Mouse (Mus musculus): ENCODE results near the gene Cd207. TPM values are rescaled to one million over a fixed set of nuclear protein-coding genes. Genes with fewer than 3 reads are reported as not detected.

The Cd207 gene
- polyA plus RNA-seq, 1 experiment from 2014 or later, result not detected

Other genes starting within 250 kb of the Cd207 start
- gene Tet3, start 218.8 kb downstream of the Cd207 start, polyA plus RNA-seq (2016; fragmentation: Nextera tagmentation; extraction: Ambion mirVana), result 40.1 and 42.7 TPM in 2 replicates
- 58.0 and 69.5 TPM in 2 replicates for gene Dguok, start 170.9 kb downstream of the Cd207 start, polyA plus RNA-seq (2016; fragmentation: Nextera tagmentation; extraction: Ambion mirVana)
- gene Actg2, start 141.6 kb downstream of the Cd207 start, polyA plus RNA-seq (2016; fragmentation: Nextera tagmentation; extraction: Ambion mirVana), result 0.43 and 1.3 TPM in 2 replicates
- 13.0 and 16.5 TPM in 2 replicates for gene Stambp, start 105.1 kb downstream of the Cd207 start, polyA plus RNA-seq (2016; fragmentation: Nextera tagmentation; extraction: Ambion mirVana)
- not detected in 2 replicates for gene Clec4f, start 21.7 kb downstream of the Cd207 start, polyA plus RNA-seq (2016; fragmentation: Nextera tagmentation; extraction: Ambion mirVana)
- 6.3 and 10.7 TPM in 2 replicates for gene Vax2, start 33.4 kb upstream of the Cd207 start, polyA plus RNA-seq (2016; fragmentation: Nextera tagmentation; extraction: Ambion mirVana)
- gene Atp6v1b1, start 65.1 kb upstream of the Cd207 start, polyA plus RNA-seq (2016; fragmentation: Nextera tagmentation; extraction: Ambion mirVana), result not detected in 2 replicates
- 0.16 and 0.28 TPM in 2 replicates for gene Ankrd53, start 84.8 kb upstream of the Cd207 start, polyA plus RNA-seq (2016; fragmentation: Nextera tagmentation; extraction: Ambion mirVana)
- gene Tex261, start 98.0 kb upstream of the Cd207 start, polyA plus RNA-seq (2016; fragmentation: Nextera tagmentation; extraction: Ambion mirVana), result 82.9 and 83.5 TPM in 2 replicates
- gene Nagk, start 117.1 kb upstream of the Cd207 start, polyA plus RNA-seq (2016; fragmentation: Nextera tagmentation; extraction: Ambion mirVana), result 16.9 and 23.6 TPM in 2 replicates
- gene Paip2b, start 153.9 kb upstream of the Cd207 start, polyA plus RNA-seq (2016; fragmentation: Nextera tagmentation; extraction: Ambion mirVana), result 17.6 and 20.8 TPM in 2 replicates
- 59.7 and 69.6 TPM in 2 replicates for gene Zfp638, start 189.3 kb upstream of the Cd207 start, polyA plus RNA-seq (2016; fragmentation: Nextera tagmentation; extraction: Ambion mirVana)

Measured in limb, embryonic 10.5 days (tissue).